Comparison of ENCODE assay signal across 25 mouse cellular contexts in the genomic region with DNA sequence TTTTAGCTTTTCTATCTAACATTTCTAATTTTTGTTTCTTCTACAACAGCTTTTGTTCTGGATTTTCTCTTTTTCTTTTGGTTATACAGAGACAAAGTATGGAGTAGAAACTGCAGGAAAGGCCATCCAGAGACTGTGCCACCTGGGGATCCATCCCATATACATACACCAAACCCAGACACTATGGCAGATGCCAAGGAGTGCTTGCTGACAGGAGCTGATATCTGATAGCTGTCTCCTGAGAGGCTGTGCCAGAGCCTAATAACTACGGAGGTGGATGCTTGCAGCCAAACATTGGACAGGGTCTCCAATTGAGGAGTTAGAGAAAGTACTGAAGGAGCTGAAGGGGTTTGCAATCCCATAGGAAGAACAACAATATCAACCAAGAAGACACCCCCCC.
DNase-seq lines count a peak whose midpoint lies in the region; ATAC-seq lines count a peak whose summit lies in the region.
"Had no signal": no experiment of that assay in that cellular context is flagged by ENCODE, and none has a peak within 500 bp of the region (broad histone marks: within the 10 kb centered on the region; RNA-seq: fewer than 3 reads in every experiment).

No protein-coding gene starts in this region.

- intact Hi-C loops in left cerebral cortex, postnatal 4 days (cut with DNase I), result no loop called here

- ATAC-seq in forebrain, embryonic 15.5 days (replicated peaks), result 0 out of 2 replicates have a peak, but pooled peaks have one; percentile 55
- no peak; the same call in 1 of the 2 replicates for ATAC-seq in forebrain, embryonic 13.5 days
- ATAC-seq in hindbrain, embryonic 16.5 days, result peak; percentile 24; the same call in 1 of the 2 replicates
- no peak for ATAC-seq in hindbrain, embryonic 13.5 days (ENCODE audit: low FRiP score)
- ATAC-seq: activated CD4-positive, CD25-positive, alpha-beta regulatory T cell, adult 4 months; CD4-positive, CD25-positive, alpha-beta regulatory T cell, adult 4 months; Patski had no signal

- H3K9me3 ChIP-seq in forebrain, embryonic 15.5 days, result no peaks in the 10 kb centered on the region
- no peaks in the 10 kb centered on the region for H3K9me3 ChIP-seq in forebrain, embryonic 13.5 days (replicated peaks)
- no peaks in the 10 kb centered on the region for H3K9me3 ChIP-seq in hindbrain, embryonic 16.5 days (ENCODE audit: control insufficient read depth, low read length)
- no peaks in the 10 kb centered on the region for H3K9me3 ChIP-seq in hindbrain, embryonic 13.5 days
- H3K9me3 ChIP-seq: embryonic facial prominence, embryonic 13.5 days; embryonic facial prominence, embryonic 15.5 days; forebrain, embryonic 12.5 days; G1E had no signal

- no peak overlapping the region for H3K4me3 ChIP-seq in forebrain, embryonic 15.5 days
- no peak overlapping the region for H3K4me3 ChIP-seq in forebrain, embryonic 13.5 days
- no peak overlapping the region for H3K4me3 ChIP-seq in hindbrain, embryonic 16.5 days (ENCODE audit: low read length)
- H3K4me3 ChIP-seq in hindbrain, embryonic 13.5 days, result no peak overlapping the region
- H3K4me3 ChIP-seq: embryonic facial prominence, embryonic 13.5 days; embryonic facial prominence, embryonic 15.5 days; erythroblast, embryonic 14.5 days; forebrain, embryonic 12.5 days had no signal

- no peak overlapping the region for H3K27ac ChIP-seq in forebrain, embryonic 15.5 days (replicated peaks)
- H3K27ac ChIP-seq in forebrain, embryonic 13.5 days, result no peak overlapping the region
- H3K27ac ChIP-seq in hindbrain, embryonic 16.5 days (ENCODE audit: low read depth, low read length), result no peak overlapping the region
- H3K27ac ChIP-seq in hindbrain, embryonic 13.5 days, result no peak overlapping the region
- H3K27ac ChIP-seq: embryonic facial prominence, embryonic 13.5 days; embryonic facial prominence, embryonic 15.5 days; forebrain, embryonic 12.5 days had no signal

- no peak overlapping the region for H3K4me2 ChIP-seq in forebrain, embryonic 15.5 days (replicated peaks)
- no peak overlapping the region for H3K4me2 ChIP-seq in forebrain, embryonic 13.5 days
- no peak overlapping the region for H3K4me2 ChIP-seq in hindbrain, embryonic 16.5 days (ENCODE audit: low read length)
- no peak overlapping the region for H3K4me2 ChIP-seq in hindbrain, embryonic 13.5 days
- H3K4me2 ChIP-seq: embryonic facial prominence, embryonic 13.5 days; embryonic facial prominence, embryonic 15.5 days; forebrain, embryonic 12.5 days had no signal

- DNase-seq in cerebellum, postnatal 10 days, result peak; percentile 20 to 27
- no peak for DNase-seq in cerebellum, adult 9-10 months
- peak; percentile 3 for DNase-seq in left cerebral cortex, postnatal 4 days
- no peak for DNase-seq in left cerebral cortex, adult 18-20 months (ENCODE audit: low spot score in 2 of 2)
- DNase-seq: adrenal gland, adult 8-10 months; adrenal gland, postnatal 14 days; adrenal gland, postnatal 36 days; B cell, adult 2 months; cerebellum, adult 11 months; cerebellum, adult 18-20 months; cerebellum, adult 8-10 months; embryo, embryonic 11 days had no signal

- 59% methylated on average over 1 of the region's 1 CpGs for WGBS in forebrain, embryonic 15.5 days
- 59% methylated on average over 1 of the region's 1 CpGs for WGBS in forebrain, embryonic 13.5 days
- 71% methylated on average over 1 of the region's 1 CpGs for WGBS in hindbrain, embryonic 16.5 days
- WGBS in hindbrain, embryonic 13.5 days, result 68% methylated on average over 1 of the region's 1 CpGs

- no peak overlapping the region for H3K9ac ChIP-seq in forebrain, embryonic 15.5 days (replicated peaks)
- no peak overlapping the region for H3K9ac ChIP-seq in forebrain, embryonic 13.5 days
- no peak overlapping the region for H3K9ac ChIP-seq in hindbrain, embryonic 16.5 days (ENCODE audit: low read depth, low read length)
- no peak overlapping the region for H3K9ac ChIP-seq in hindbrain, embryonic 13.5 days
- H3K9ac ChIP-seq: embryonic facial prominence, embryonic 13.5 days; embryonic facial prominence, embryonic 15.5 days; forebrain, embryonic 12.5 days had no signal

- peaks cover 8% of the 10 kb centered on the region; the same call in 1 of the 2 replicates for H3K4me1 ChIP-seq in forebrain, embryonic 15.5 days
- H3K4me1 ChIP-seq in forebrain, embryonic 13.5 days, result no peaks in the 10 kb centered on the region
- H3K4me1 ChIP-seq in hindbrain, embryonic 16.5 days (ENCODE audit: control insufficient read depth, insufficient read depth, low read depth, low read length), result no peaks in the 10 kb centered on the region
- no peaks in the 10 kb centered on the region for H3K4me1 ChIP-seq in hindbrain, embryonic 13.5 days (replicated peaks)
- H3K4me1 ChIP-seq: embryonic facial prominence, embryonic 13.5 days; embryonic facial prominence, embryonic 15.5 days; forebrain, embryonic 12.5 days had no signal

- no peaks in the 10 kb centered on the region for H3K27me3 ChIP-seq in forebrain, embryonic 15.5 days
- no peaks in the 10 kb centered on the region for H3K27me3 ChIP-seq in forebrain, embryonic 13.5 days
- no peaks in the 10 kb centered on the region for H3K27me3 ChIP-seq in hindbrain, embryonic 16.5 days (replicated peaks; ENCODE audit: control insufficient read depth, insufficient read depth, low read length)
- H3K27me3 ChIP-seq in hindbrain, embryonic 13.5 days, result no peaks in the 10 kb centered on the region
- H3K27me3 ChIP-seq: CH12.LX; embryonic facial prominence, embryonic 13.5 days; embryonic facial prominence, embryonic 15.5 days; forebrain, embryonic 12.5 days had no signal

- no peaks in the 10 kb centered on the region for H3K36me3 ChIP-seq in forebrain, embryonic 15.5 days
- no peaks in the 10 kb centered on the region for H3K36me3 ChIP-seq in forebrain, embryonic 13.5 days (ENCODE audit: poor library complexity, severe bottlenecking)
- H3K36me3 ChIP-seq in hindbrain, embryonic 16.5 days (ENCODE audit: control insufficient read depth, insufficient read depth, low read length), result no peaks in the 10 kb centered on the region
- no peaks in the 10 kb centered on the region for H3K36me3 ChIP-seq in hindbrain, embryonic 13.5 days
- H3K36me3 ChIP-seq: embryonic facial prominence, embryonic 13.5 days; embryonic facial prominence, embryonic 15.5 days; forebrain, embryonic 12.5 days; G1E had no signal

Comparison
In these comparisons a context has a peak if more than half of its experiments do, and no peak if none do; other contexts are left out.
1. DNase-seq: peak in cerebellum, postnatal 10 days (2 of 2) and left cerebral cortex, postnatal 4 days (single experiment); none in cerebellum, adult 9-10 months (single experiment) and left cerebral cortex, adult 18-20 months (0 of 2).
2. ATAC-seq: peak in forebrain, embryonic 15.5 days (single experiment) and hindbrain, embryonic 16.5 days (single experiment); none in forebrain, embryonic 13.5 days (single experiment) and hindbrain, embryonic 13.5 days (single experiment).